In the genomic region with DNA sequence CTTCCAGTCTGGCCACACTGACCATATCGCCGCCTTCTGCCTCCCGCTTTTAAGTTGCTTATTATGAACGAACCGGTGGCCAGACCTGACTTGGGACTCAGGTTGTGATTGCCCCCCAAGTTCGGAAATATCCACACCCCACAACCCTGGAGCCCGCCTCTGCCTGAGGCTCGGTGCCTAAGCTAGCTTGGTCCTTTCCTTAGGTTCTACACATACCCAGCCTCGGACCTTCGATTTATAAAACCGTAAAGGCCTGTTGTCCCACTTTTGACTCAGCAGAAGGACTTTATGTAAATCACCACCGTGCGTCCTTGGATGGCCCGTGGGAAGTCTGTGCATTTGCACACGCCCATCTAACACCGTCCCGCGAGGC, we compare ENCODE assay signal across 8 mouse cellular contexts. TPM values are rescaled to one million over a fixed set of nuclear protein-coding genes. Genes with fewer than 3 reads are reported as not detected.
DNase-seq lines count a peak whose midpoint lies in the region; ATAC-seq lines count a peak whose summit lies in the region.

No protein-coding gene starts in this region.

- intact Hi-C loops in left cerebral cortex, postnatal 36 days (cut with DNase I): loop anchor here (5.0 to 10.0 kb wide), 2 partner anchors 97 to 385 kb away; a partner anchor contains a TSS

- H3K27me3 ChIP-seq in kidney, embryonic 14.5 days (ENCODE audit: control insufficient read depth, insufficient read depth, low read length): no peaks in the 10 kb centered on the region
- no peaks in the 10 kb centered on the region for H3K27me3 ChIP-seq in hindbrain, embryonic 14.5 days (ENCODE audit: control insufficient read depth, insufficient read depth, low read length)
- H3K27me3 ChIP-seq in midbrain, embryonic 15.5 days (replicated peaks): no peaks in the 10 kb centered on the region

- H3K9ac ChIP-seq in kidney, embryonic 14.5 days (ENCODE audit: low read depth, low read length): peak overlapping the region; percentile 80
- H3K9ac ChIP-seq in hindbrain, embryonic 14.5 days: peak overlapping the region; percentile 97
- peak overlapping the region; percentile 84 for H3K9ac ChIP-seq in midbrain, embryonic 15.5 days

- H3K9me3 ChIP-seq in kidney, embryonic 14.5 days (ENCODE audit: control insufficient read depth, low read length): no peaks in the 10 kb centered on the region
- no peaks in the 10 kb centered on the region for H3K9me3 ChIP-seq in hindbrain, embryonic 14.5 days (ENCODE audit: control insufficient read depth, low read length)
- H3K9me3 ChIP-seq in midbrain, embryonic 15.5 days: no peaks in the 10 kb centered on the region

- peak overlapping the region; percentile 74 for H3K4me2 ChIP-seq in kidney, embryonic 14.5 days (replicated peaks; ENCODE audit: low read depth, low read length)
- peak overlapping the region; percentile 97 for H3K4me2 ChIP-seq in hindbrain, embryonic 14.5 days (replicated peaks)
- peak overlapping the region; percentile 87 for H3K4me2 ChIP-seq in midbrain, embryonic 15.5 days

- ATAC-seq in kidney, embryonic 14.5 days (ENCODE audit: low FRiP score, low TSS enrichment): no peak
- peak; percentile 63 for ATAC-seq in hindbrain, embryonic 14.5 days (ENCODE audit: low FRiP score)
- no peak for ATAC-seq in midbrain, embryonic 15.5 days (replicated peaks)

- no peak for DNase-seq in kidney, adult 8-10 months
- peak; percentile 13 for DNase-seq in brain, adult 2 months (ENCODE audit: low read depth, low spot score)
- DNase-seq in hindbrain, embryonic 14.5 days (ENCODE audit: low spot score): no peak
- no peak for DNase-seq in left cerebral cortex, postnatal 36 days (ENCODE audit: low spot score in 2 of 2)
- DNase-seq in ovary, postnatal 14 days (ENCODE audit: low spot score): no peak
- DNase-seq in Muller cell, postnatal 12 days (ENCODE audit: inconsistent ontology term): no peak

- H3K4me3 ChIP-seq in kidney, embryonic 14.5 days (ENCODE audit: low read length): peak overlapping the region; percentile 77
- peak overlapping the region; percentile 99 for H3K4me3 ChIP-seq in hindbrain, embryonic 14.5 days (replicated peaks; ENCODE audit: low read length)
- peak overlapping the region; percentile 88 for H3K4me3 ChIP-seq in midbrain, embryonic 15.5 days

- WGBS in kidney, embryonic 14.5 days: 2% methylated on average over 18 of the region's 18 CpGs
- 1% methylated on average over 18 of the region's 18 CpGs for WGBS in hindbrain, embryonic 14.5 days
- 2% methylated on average over 18 of the region's 18 CpGs for WGBS in midbrain, embryonic 15.5 days

- peaks cover 8% of the 10 kb centered on the region for H3K4me1 ChIP-seq in kidney, embryonic 14.5 days (ENCODE audit: control insufficient read depth, insufficient read depth, low read length)
- H3K4me1 ChIP-seq in hindbrain, embryonic 14.5 days (replicated peaks; ENCODE audit: control insufficient read depth, insufficient read depth, low read length): peaks cover 18% of the 10 kb centered on the region
- H3K4me1 ChIP-seq in midbrain, embryonic 15.5 days: peaks cover 24% of the 10 kb centered on the region

- H3K27ac ChIP-seq in kidney, embryonic 14.5 days (ENCODE audit: low read depth, low read length): peak overlapping the region; percentile 60
- peak overlapping the region; percentile 77; the same call in 1 of the 2 replicates for H3K27ac ChIP-seq in hindbrain, embryonic 14.5 days
- H3K27ac ChIP-seq in midbrain, embryonic 15.5 days: peak overlapping the region; percentile 82

- H3K36me3 ChIP-seq in kidney, embryonic 14.5 days (ENCODE audit: control insufficient read depth, insufficient read depth, low read length): peaks cover 24% of the 10 kb centered on the region
- peaks cover 29% of the 10 kb centered on the region for H3K36me3 ChIP-seq in hindbrain, embryonic 14.5 days (replicated peaks; ENCODE audit: control insufficient read depth, insufficient read depth)
- peaks cover 13% of the 10 kb centered on the region for H3K36me3 ChIP-seq in midbrain, embryonic 15.5 days (replicated peaks)

RNA-seq across cellular contexts. Expression of a gene that starts 0.2 kb away (rescaled TPM):
- 495 and 603 TPM in 2 replicates for polyA plus RNA-seq in kidney, embryonic 14.5 days (2014; fragmentation: Nextera tagmentation; extraction: Ambion mirVana)
- 502 and 544 TPM in 2 replicates for polyA plus RNA-seq in hindbrain, embryonic 14.5 days (2014; fragmentation: Nextera tagmentation; extraction: Ambion mirVana)
- polyA plus RNA-seq in midbrain, embryonic 15.5 days (2015; fragmentation: Nextera tagmentation; extraction: Ambion mirVana): 425 and 436 TPM in 2 replicates
- 100 to 1,000 TPM; 159 to 195 TPM for total RNA-seq in left cerebral cortex, postnatal 36 days (2021)

RNA-seq across cellular contexts. Expression of a gene that starts 34.6 kb away (rescaled TPM):
- 1.2 and 1.8 TPM in 2 replicates for polyA plus RNA-seq in kidney, embryonic 14.5 days (2014; fragmentation: Nextera tagmentation; extraction: Ambion mirVana)
- 5.3 and 5.5 TPM in 2 replicates for polyA plus RNA-seq in hindbrain, embryonic 14.5 days (2014; fragmentation: Nextera tagmentation; extraction: Ambion mirVana)
- 5.5 and 5.6 TPM in 2 replicates for polyA plus RNA-seq in midbrain, embryonic 15.5 days (2015; fragmentation: Nextera tagmentation; extraction: Ambion mirVana)
- 1 to 10 TPM; 7.4 to 7.6 TPM for total RNA-seq in left cerebral cortex, postnatal 36 days (2021)
